Mouse (Mus musculus): ENCODE results near the gene Ralb.
A peak's percentile ranks its signal among the peaks of the same experiment; 100 is the strongest.

Gene Ralb

GRCm38 (mm10) chr1:119504260-119505062, at the start of gene Ralb:
TSS of gene Ralb (minus strand) at chr1:119504794.
- DNase-seq (ENCODE audit: low read depth, low spot score): peak; percentile 95

GRCm38 (mm10) chr1:119551651-119552050, 47.1 kb upstream of the Ralb start:
- no peak for DNase-seq (ENCODE audit: low read depth, low spot score)

GRCm38 (mm10) chr1:119550064-119550463, 45.5 kb upstream of the Ralb start:
- DNase-seq (ENCODE audit: low read depth, low spot score): no peak

- no peak for DNase-seq (ENCODE audit: low read depth, low spot score)
These were observed 44.7 kb upstream of the Ralb start for GRCm38 (mm10) chr1:119549327-119549689.

GRCm38 (mm10) chr1:119548668-119549326, 44.2 kb upstream of the Ralb start:
- DNase-seq (ENCODE audit: low read depth, low spot score): peak; percentile 78

GRCm38 (mm10) chr1:119546490-119546889, 41.9 kb upstream of the Ralb start:
- DNase-seq (ENCODE audit: low read depth, low spot score): no peak

- no peak for DNase-seq (ENCODE audit: low read depth, low spot score)
These were observed 41.1 kb upstream of the Ralb start for GRCm38 (mm10) chr1:119545671-119546070.

- no peak for DNase-seq (ENCODE audit: low read depth, low spot score)
These were observed 40.6 kb upstream of the Ralb start for GRCm38 (mm10) chr1:119545164-119545563.

GRCm38 (mm10) chr1:119544611-119545155, 40.1 kb upstream of the Ralb start:
- peak; percentile 49 for DNase-seq (ENCODE audit: low read depth, low spot score)

GRCm38 (mm10) chr1:119543316-119543715, 38.7 kb upstream of the Ralb start:
- DNase-seq (ENCODE audit: low read depth, low spot score): no peak

- DNase-seq (ENCODE audit: low read depth, low spot score): no peak
These were observed 37.0 kb upstream of the Ralb start for GRCm38 (mm10) chr1:119541570-119541969.

- no peak for DNase-seq (ENCODE audit: low read depth, low spot score)
These were observed 36.4 kb upstream of the Ralb start for GRCm38 (mm10) chr1:119540836-119541557.

GRCm38 (mm10) chr1:119539252-119539651, 34.7 kb upstream of the Ralb start:
- no peak for DNase-seq (ENCODE audit: low read depth, low spot score)

GRCm38 (mm10) chr1:119537651-119538050, 33.1 kb upstream of the Ralb start:
- no peak for DNase-seq (ENCODE audit: low read depth, low spot score)

GRCm38 (mm10) chr1:119536122-119536521, 31.5 kb upstream of the Ralb start:
- DNase-seq (ENCODE audit: low read depth, low spot score): no peak

GRCm38 (mm10) chr1:119534341-119534740, 29.7 kb upstream of the Ralb start:
- DNase-seq (ENCODE audit: low read depth, low spot score): no peak

- DNase-seq (ENCODE audit: low read depth, low spot score): no peak
These were observed 28.7 kb upstream of the Ralb start for GRCm38 (mm10) chr1:119533093-119533805.

- DNase-seq (ENCODE audit: low read depth, low spot score): no peak
These were observed 27.6 kb upstream of the Ralb start for GRCm38 (mm10) chr1:119532165-119532564.

- DNase-seq (ENCODE audit: low read depth, low spot score): no peak
These were observed 26.3 kb upstream of the Ralb start for GRCm38 (mm10) chr1:119530941-119531340.

GRCm38 (mm10) chr1:119525689-119526591, 21.3 kb upstream of the Ralb start, which contains the start of gene Tmem185b:
TSS of gene Tmem185b (plus strand) at chr1:119526160.
- peak; percentile 79 for DNase-seq (ENCODE audit: low read depth, low spot score)

Data from forelimb bud, embryonic 11.5 days (tissue).